Mouse (Mus musculus) T-helper 1 cell (primary cell): ENCODE data around the gene 2310039H08Rik.

Experiments used
- in situ Hi-C: fragments of 300-600 bp; cut with MboI, MseI; formaldehyde crosslinking; loops from one replicate; pipeline ENCODE4 v1.15.1; 2025; ENCODE audit warnings: high pct_unique_total_duplicates

2310039H08Rik gene

GRCm38 (mm10) chr17:46809131-46809830, 36.8 kb downstream of the 2310039H08Rik start:
- in situ Hi-C loops = no loop called here

GRCm38 (mm10) chr17:46810672-46811071, 38.2 kb downstream of the 2310039H08Rik start:
- in situ Hi-C loops = no loop called here

GRCm38 (mm10) chr17:46812442-46812841, 40.0 kb downstream of the 2310039H08Rik start:
- in situ Hi-C loops = no loop called here

GRCm38 (mm10) chr17:46813637-46814036, 41.2 kb downstream of the 2310039H08Rik start:
- in situ Hi-C loops = no loop called here

- in situ Hi-C loops = no loop called here
Measured at GRCm38 (mm10) chr17:46814497-46814896, 42.1 kb downstream of the 2310039H08Rik start.

GRCm38 (mm10) chr17:46816306-46816705, 43.9 kb downstream of the 2310039H08Rik start:
- in situ Hi-C loops = no loop called here

GRCm38 (mm10) chr17:46817734-46818158, 45.3 kb downstream of the 2310039H08Rik start:
- in situ Hi-C loops = no loop called here

GRCm38 (mm10) chr17:46820628-46821027, 48.2 kb downstream of the 2310039H08Rik start:
- in situ Hi-C loops = no loop called here
